Mouse (Mus musculus): ENCODE data around the gene Gm49425. TPM values are rescaled to one million over a fixed set of nuclear protein-coding genes. Genes with fewer than 3 reads are reported as not detected.
"Not testable (repeated sequence)": the region's sequence is repeated elsewhere in the genome, so short reads cannot be mapped to it uniquely, and the experiment has no call there.

The Gm49425 gene
- polyA plus RNA-seq (2012; rRNA removed): not detected in 2 replicates

DNA sequence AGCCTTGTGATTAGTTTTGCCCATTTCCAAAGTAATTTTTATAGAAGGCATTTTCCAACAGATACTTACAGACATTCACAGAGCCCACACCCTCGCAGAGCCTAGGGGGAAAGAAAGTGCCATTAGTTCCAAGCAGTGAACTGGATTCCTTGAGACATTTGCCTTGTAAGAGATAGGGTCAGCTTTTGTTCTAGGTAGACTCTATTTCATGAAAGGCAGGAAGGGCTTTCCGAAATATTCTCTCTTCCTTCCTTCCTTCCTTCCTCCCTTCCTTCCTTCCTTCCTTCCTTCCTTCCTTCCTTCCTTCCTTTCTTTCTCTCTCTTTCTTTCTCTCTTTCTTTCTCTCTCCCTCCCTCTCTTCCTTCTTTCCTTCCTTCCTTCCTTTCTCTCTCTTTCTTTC lies at the start of gene Gm49425:
Gene Gm49425, minus strand, starts transcription at position 101 of the 400 bp plus-strand sequence.
- not testable (repeated sequence) for H3K27ac ChIP-seq (ENCODE audit: insufficient read depth, low read depth, low read length); H3K36me3 ChIP-seq (ENCODE audit: control insufficient read depth, insufficient read depth, low read length); H3K27me3 ChIP-seq (ENCODE audit: control insufficient read depth, insufficient read depth, low read length); H3K4me1 ChIP-seq (ENCODE audit: control insufficient read depth, insufficient read depth, insufficient read length, low read length); H3K4me3 ChIP-seq (ENCODE audit: low read depth, low read length)
- 66% methylated on average over 2 of the region's 2 CpGs for WGBS

DNA sequence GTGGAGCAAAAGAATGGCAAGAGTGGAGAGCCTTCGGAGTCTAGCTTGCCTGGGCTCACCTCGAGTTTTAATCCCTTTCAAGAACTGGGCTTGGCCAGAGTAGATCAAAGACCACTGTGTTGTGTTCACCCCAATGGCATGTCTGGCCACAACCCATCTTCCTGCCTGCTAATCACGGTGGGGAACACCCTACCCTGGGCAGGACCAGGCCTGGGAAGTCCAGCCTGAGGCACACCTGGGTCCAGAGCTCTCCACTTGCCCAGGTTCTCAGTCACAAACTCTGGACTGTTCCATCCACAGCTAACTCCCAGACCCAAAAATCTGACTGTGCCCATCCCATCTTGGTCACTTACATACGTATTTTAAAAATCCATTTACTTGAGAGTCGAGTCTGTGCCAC lies 45.8 kb upstream of the Gm49425 start, which contains the start of gene Krt90:
Gene Krt90, minus strand, starts transcription at position 101 of the 400 bp plus-strand sequence.
- Histone ChIP-seq H3K27me3 (ENCODE audit: control insufficient read depth, insufficient read depth, low read length) (no peaks in the 10 kb centered on the region), H3K4me1 (ENCODE audit: control insufficient read depth, insufficient read depth, insufficient read length, low read length) (no peaks in the 10 kb centered on the region), H3K36me3 (ENCODE audit: control insufficient read depth, insufficient read depth, low read length) (no peaks in the 10 kb centered on the region), H3K4me3 (ENCODE audit: low read depth, low read length) (no peak within 1 kb of the TSS), H3K27ac (ENCODE audit: insufficient read depth, low read depth, low read length) (no peak within 1 kb of the TSS)
- 51% methylated on average over 5 of the region's 5 CpGs for WGBS
- TF ChIP-seq CTCF (IDR thresholded peaks at IDR 0.05; ENCODE audit: extremely low read depth, insufficient read length, insufficient replicate concordance, low read depth, low read length) (no peak), POLR2A (IDR thresholded peaks at IDR 0.05; ENCODE audit: low read depth, low read length) (no peak)

DNA sequence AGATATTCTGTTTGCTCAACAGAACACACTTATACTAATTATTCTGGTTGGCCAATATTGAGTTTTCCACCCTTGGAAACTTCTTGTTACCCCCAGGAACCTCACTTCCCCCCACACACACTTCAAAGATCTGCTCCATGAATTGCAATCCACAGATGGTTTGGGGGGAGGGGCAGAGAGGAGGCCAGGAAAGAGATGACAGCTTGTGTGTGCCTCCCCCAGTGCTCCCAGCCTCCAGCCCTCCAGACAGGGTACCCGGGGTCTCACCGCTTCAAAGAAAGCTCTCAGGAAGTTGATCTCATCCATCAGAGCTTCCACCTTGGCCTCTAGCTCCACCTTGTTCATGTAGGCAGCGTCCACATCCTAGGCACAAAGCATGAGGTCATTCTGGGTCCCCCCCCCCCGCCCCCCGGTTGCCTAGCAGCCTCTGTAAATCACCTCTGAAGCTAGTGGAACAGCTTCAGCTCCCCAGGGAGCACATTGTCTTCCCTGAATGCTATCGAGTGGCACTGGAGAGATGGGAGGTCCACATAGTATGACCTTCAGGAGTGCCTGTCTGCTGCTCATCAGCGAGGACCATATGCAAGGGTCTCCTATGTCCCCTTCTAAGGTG lies 41.1 kb upstream of the Gm49425 start:
- H3K27me3 ChIP-seq (ENCODE audit: control insufficient read depth, insufficient read depth, low read length): 0 out of 2 replicates have a peak, but pooled peaks cover 2% of the 10 kb centered on the region
- WGBS: 11% methylated on average over 7 of the region's 7 CpGs
- no peaks in the 10 kb centered on the region for H3K4me1 ChIP-seq (ENCODE audit: control insufficient read depth, insufficient read depth, insufficient read length, low read length)
- H3K4me3 ChIP-seq (ENCODE audit: low read depth, low read length): no peak overlapping the region
- H3K36me3 ChIP-seq (ENCODE audit: control insufficient read depth, insufficient read depth, low read length): no peaks in the 10 kb centered on the region
- no peak overlapping the region for H3K27ac ChIP-seq (ENCODE audit: insufficient read depth, low read depth, low read length)
- TF ChIP-seq POLR2A (IDR thresholded peaks at IDR 0.05; ENCODE audit: low read depth, low read length) (no peak), CTCF (IDR thresholded peaks at IDR 0.05; ENCODE audit: extremely low read depth, insufficient read length, insufficient replicate concordance, low read depth, low read length) (no peak)

DNA sequence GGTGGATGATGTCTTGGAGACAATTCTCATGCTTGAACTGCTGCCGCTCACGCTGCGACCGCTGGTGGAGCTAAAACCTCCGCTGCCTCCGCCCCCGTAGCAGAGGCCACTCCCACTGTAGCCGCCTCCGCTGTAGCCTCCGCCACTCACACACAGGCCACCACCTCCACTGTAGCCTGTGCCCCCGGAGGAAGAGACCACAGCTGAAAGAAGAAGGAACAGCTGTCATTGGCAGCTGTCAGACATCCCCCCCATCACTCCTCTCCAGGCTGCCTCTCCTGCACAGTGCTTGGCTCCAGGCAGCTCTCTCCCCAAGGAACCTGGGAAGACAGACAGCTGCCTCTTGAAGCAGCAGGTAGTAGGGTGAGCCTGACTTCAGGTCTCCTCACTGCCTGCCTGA lies 36.1 kb upstream of the Gm49425 start:
- Histone ChIP-seq H3K27ac (ENCODE audit: insufficient read depth, low read depth, low read length) (no peak overlapping the region), H3K36me3 (ENCODE audit: control insufficient read depth, insufficient read depth, low read length) (no peaks in the 10 kb centered on the region), H3K4me3 (ENCODE audit: low read depth, low read length) (no peak overlapping the region), H3K4me1 (ENCODE audit: control insufficient read depth, insufficient read depth, insufficient read length, low read length) (no peaks in the 10 kb centered on the region), H3K27me3 (ENCODE audit: control insufficient read depth, insufficient read depth, low read length) (peaks cover 9% of the 10 kb centered on the region; the same call in 1 of the 2 replicates)
- 1% methylated on average over 11 of the region's 11 CpGs for WGBS
- TF ChIP-seq POLR2A (IDR thresholded peaks at IDR 0.05; ENCODE audit: low read depth, low read length) (no peak), CTCF (IDR thresholded peaks at IDR 0.05; ENCODE audit: extremely low read depth, insufficient read length, insufficient replicate concordance, low read depth, low read length) (no peak)

DNA sequence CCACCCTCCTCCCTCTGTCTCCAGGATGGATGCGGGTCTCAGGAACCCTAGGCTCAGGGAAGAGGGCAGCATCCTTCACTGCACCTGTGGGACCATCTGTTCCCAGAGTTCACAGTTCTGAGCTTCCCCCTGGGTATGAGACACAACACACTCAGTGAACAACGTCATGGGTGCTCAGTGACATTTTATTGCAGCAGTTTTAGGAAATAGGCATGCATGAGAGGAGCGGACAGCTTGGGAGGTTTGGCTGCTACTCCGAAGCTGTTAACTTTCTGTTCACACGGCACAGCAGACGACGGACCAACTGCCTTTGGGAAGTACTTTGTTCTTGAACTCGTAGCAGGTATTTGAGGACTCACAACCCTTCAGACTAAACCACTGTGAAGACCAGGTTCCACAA lies 35.1 kb upstream of the Gm49425 start:
- peaks cover 9% of the 10 kb centered on the region; the same call in 1 of the 2 replicates for H3K27me3 ChIP-seq (ENCODE audit: control insufficient read depth, insufficient read depth, low read length)
- H3K4me3 ChIP-seq (ENCODE audit: low read depth, low read length): no peak overlapping the region
- WGBS: 65% methylated on average over 8 of the region's 8 CpGs

DNA sequence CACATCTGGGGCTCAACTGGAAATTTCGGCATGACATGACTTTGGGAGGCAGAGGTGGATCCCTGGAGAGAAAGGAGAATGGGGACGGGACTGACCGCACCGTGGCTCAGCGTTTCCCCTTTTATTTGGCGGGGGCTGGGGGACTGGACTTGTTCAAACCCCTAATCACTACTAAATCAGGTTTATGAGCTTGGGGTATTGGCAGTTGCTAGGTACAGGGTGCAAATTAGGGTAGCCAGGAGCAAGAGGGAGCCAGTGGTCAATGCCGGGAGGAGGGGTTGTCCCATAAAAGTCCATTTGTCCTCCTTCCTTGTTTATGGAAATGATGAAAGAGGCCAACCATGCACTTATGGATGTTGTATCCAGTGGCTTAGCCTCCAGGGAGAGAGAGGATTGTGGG lies 33.5 kb upstream of the Gm49425 start, which contains the start of gene Krt82:
Gene Krt82, minus strand, starts transcription at position 101 of the 400 bp plus-strand sequence.
- WGBS: 80% methylated on average over 7 of the region's 7 CpGs
- no peak within 1 kb of the TSS for H3K4me3 ChIP-seq (ENCODE audit: low read depth, low read length)
- TF ChIP-seq POLR2A (IDR thresholded peaks at IDR 0.05; ENCODE audit: low read depth, low read length): no peak
- TF ChIP-seq CTCF (IDR thresholded peaks at IDR 0.05; ENCODE audit: extremely low read depth, insufficient read length, insufficient replicate concordance, low read depth, low read length): no peak
- H3K27ac ChIP-seq (ENCODE audit: insufficient read depth, low read depth, low read length): no peak within 1 kb of the TSS
- peaks cover 9% of the 10 kb centered on the region; the same call in 1 of the 2 replicates for H3K27me3 ChIP-seq (ENCODE audit: control insufficient read depth, insufficient read depth, low read length)
- no peaks in the 10 kb centered on the region for H3K36me3 ChIP-seq (ENCODE audit: control insufficient read depth, insufficient read depth, low read length)
- no peaks in the 10 kb centered on the region for H3K4me1 ChIP-seq (ENCODE audit: control insufficient read depth, insufficient read depth, insufficient read length, low read length)

More for the DNA sequence above, 35.1 kb upstream of the Gm49425 start:
- no peaks in the 10 kb centered on the region for H3K36me3 ChIP-seq (ENCODE audit: control insufficient read depth, insufficient read depth, low read length)
- no peak overlapping the region for H3K27ac ChIP-seq (ENCODE audit: insufficient read depth, low read depth, low read length)
- no peaks in the 10 kb centered on the region for H3K4me1 ChIP-seq (ENCODE audit: control insufficient read depth, insufficient read depth, insufficient read length, low read length)
- TF ChIP-seq POLR2A (IDR thresholded peaks at IDR 0.05; ENCODE audit: low read depth, low read length) (no peak), CTCF (IDR thresholded peaks at IDR 0.05; ENCODE audit: extremely low read depth, insufficient read length, insufficient replicate concordance, low read depth, low read length) (no peak)

DNA sequence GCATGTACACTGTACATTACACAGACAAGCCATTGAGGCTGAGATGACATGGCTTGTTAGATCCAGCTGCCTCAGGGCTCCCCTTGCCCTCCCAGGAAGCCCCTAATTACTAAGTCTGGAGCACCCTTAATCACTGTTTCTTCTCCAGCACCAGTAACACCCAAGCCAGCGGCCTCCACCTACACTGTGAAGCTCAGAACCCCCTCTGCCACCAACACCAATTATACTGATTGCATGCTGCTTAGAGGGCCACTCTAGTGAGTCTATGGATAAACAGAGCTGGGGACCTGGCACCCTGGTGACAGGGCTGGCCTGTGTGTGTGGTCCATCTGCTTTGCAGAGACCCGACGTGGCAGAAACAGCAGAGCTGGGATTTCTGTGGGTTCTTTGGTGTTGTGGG lies 27.4 kb upstream of the Gm49425 start:
- TF ChIP-seq CTCF (IDR thresholded peaks at IDR 0.05; ENCODE audit: extremely low read depth, insufficient read length, insufficient replicate concordance, low read depth, low read length) (no peak), POLR2A (IDR thresholded peaks at IDR 0.05; ENCODE audit: low read depth, low read length) (no peak)
- Histone ChIP-seq H3K36me3 (ENCODE audit: control insufficient read depth, insufficient read depth, low read length) (no peaks in the 10 kb centered on the region), H3K27me3 (ENCODE audit: control insufficient read depth, insufficient read depth, low read length) (no peaks in the 10 kb centered on the region), H3K4me1 (ENCODE audit: control insufficient read depth, insufficient read depth, insufficient read length, low read length) (no peaks in the 10 kb centered on the region), H3K27ac (ENCODE audit: insufficient read depth, low read depth, low read length) (no peak overlapping the region), H3K4me3 (ENCODE audit: low read depth, low read length) (no peak overlapping the region)
- WGBS: 81% methylated on average over 3 of the region's 3 CpGs
